Mouse (Mus musculus): ENCODE results near the gene Prrx2. TPM values are rescaled to one million over a fixed set of nuclear protein-coding genes. Genes with fewer than 3 reads are reported as not detected.
A peak's percentile ranks its signal among the peaks of the same experiment; 100 is the strongest.

The Prrx2 gene
- polyA plus RNA-seq, 1 experiment from 2014 or later = 9.8 TPM

DNA sequence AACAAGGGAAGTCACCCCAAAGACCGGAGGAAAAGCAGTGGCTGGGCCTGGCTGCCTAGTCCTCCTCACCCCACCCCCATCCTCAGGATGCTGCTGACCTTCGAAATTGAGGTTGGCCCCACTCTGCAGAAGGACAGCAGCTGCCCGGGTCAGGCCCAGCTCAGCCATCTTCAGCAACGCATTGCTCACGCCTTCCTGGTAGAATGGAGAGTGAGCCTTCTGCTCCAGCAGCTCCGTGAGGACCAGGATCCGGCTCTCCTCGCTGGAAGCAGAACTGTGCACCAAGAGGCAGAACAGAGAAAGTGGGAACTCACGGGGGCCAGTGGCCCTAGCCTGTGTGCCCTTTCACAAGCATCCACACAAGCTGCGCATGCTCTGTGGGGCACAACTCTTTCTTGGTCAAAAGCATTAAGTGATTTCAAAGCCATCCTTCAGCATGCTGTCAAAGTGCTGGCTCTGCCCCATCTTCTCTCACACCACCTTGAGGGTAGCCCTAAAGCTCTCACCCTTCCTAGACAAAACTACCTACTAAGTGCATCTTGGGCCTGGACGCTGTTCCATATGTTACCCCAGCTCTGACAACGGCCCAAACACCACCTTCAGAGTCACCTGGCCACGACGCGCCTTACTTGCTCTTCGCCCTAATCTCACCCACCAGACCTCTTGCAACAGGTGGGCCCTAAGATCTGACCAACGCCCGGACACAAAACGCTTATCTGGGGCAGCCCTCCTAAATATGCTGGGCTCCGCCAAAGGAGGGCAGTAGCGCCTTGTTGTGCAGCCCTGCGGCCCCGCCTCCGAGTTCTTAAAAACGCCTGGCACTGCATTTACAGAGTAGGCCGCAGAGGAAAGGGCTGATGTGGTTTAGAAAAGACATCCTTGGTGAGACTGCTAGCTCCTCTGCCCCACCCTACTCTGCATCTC, 7.7 kb upstream of the Prrx2 start:
- no peak for ATAC-seq (ENCODE audit: low FRiP score, low read depth)
- Histone ChIP-seq H3K27ac (no peak overlapping the region), H3K27me3 (replicated peaks) (no peaks in the 10 kb centered on the region), H3K4me1 (peaks cover 30% of the 10 kb centered on the region), H3K9me3 (no peaks in the 10 kb centered on the region), H3K9ac (peak overlapping the region; percentile 88), H3K4me2 (replicated peaks) (peak overlapping the region; percentile 96), H3K36me3 (peaks cover 43% of the 10 kb centered on the region), H3K4me3 (peak overlapping the region; percentile 95)
- WGBS = 33% methylated on average over 26 of the region's 26 CpGs

GRCm38 (mm10) chr2:30827749-30828475, 6.9 kb upstream of the Prrx2 start:
- peaks cover 35% of the 10 kb centered on the region for H3K36me3 ChIP-seq
- no peaks in the 10 kb centered on the region for H3K9me3 ChIP-seq
- under 1% methylated on average over 63 of the region's 63 CpGs for WGBS
- ATAC-seq (ENCODE audit: low FRiP score, low read depth) = peak; percentile 86
- H3K4me3 ChIP-seq = peak overlapping the region; percentile 95
- no peaks in the 10 kb centered on the region for H3K27me3 ChIP-seq (replicated peaks)
- H3K4me2 ChIP-seq (replicated peaks) = peak overlapping the region; percentile 96
- H3K9ac ChIP-seq = peak overlapping the region; percentile 88
- peaks cover 22% of the 10 kb centered on the region for H3K4me1 ChIP-seq
- no peak overlapping the region for H3K27ac ChIP-seq

DNA sequence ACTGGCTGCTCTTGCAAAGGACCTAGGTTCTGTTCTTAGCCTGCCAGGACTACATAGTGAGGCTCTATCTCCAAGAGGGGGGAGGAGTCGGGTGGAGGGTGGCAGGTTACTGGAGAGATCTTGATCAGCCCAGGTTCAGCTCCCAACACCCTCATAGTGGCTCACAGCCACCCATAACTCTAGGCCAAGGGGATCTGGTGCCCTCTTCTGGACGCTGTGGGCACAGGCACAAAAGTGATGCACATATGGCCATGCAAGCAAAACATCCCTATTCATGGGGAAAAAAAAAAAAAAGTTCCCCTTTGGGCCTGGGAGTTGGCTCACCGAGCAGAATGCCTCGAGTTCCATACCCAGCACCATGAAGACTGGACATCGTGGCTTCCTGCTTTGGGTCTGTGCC, 5.5 kb upstream of the Prrx2 start:
- Histone ChIP-seq H3K4me2 (replicated peaks) (no peak overlapping the region), H3K9ac (no peak overlapping the region), H3K36me3 (peaks cover 21% of the 10 kb centered on the region), H3K9me3 (no peaks in the 10 kb centered on the region), H3K27ac (no peak overlapping the region), H3K27me3 (replicated peaks) (no peaks in the 10 kb centered on the region), H3K4me3 (no peak overlapping the region), H3K4me1 (peaks cover 12% of the 10 kb centered on the region)
- ATAC-seq (ENCODE audit: low FRiP score, low read depth) = no peak
- 37% methylated on average over 5 of the region's 5 CpGs for WGBS

DNA sequence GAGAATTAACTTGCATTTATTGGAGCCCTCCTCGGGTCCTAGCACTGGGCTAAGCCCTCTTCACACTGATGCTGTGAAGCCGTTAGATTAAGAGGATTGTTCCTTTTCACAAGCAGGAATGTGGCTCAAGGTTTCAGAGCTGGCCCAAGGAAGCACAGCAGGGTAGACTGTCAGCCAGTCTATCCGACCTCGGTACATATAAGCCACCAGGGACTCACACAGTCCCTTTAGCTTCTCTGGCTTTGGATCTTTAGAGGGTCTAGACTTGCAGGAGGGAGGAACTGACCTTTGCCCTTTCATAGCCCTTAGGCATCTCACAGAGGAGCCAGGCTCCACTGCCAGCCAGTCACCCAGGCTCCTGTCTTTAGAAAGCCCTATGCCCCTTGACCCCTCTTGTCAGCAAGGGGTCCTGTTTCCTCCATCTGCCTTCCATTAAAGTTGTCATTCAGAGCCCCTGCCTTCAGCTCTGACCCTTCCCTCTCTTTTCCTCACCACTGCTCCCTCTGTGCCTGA, 4.4 kb upstream of the Prrx2 start, which contains the start of gene Asb6:
Gene Asb6 (minus strand): TSS at position 51 of the 513 bp plus-strand sequence.
- Histone ChIP-seq H3K36me3 (peaks cover 10% of the 10 kb centered on the region), H3K4me2 (replicated peaks) (no peak within 1 kb of the TSS), H3K4me1 (peaks cover 12% of the 10 kb centered on the region), H3K9me3 (no peaks in the 10 kb centered on the region), H3K27me3 (replicated peaks) (no peaks in the 10 kb centered on the region), H3K4me3 (no peak within 1 kb of the TSS), H3K9ac (no peak within 1 kb of the TSS), H3K27ac (no peak within 1 kb of the TSS)
- no peak for ATAC-seq (ENCODE audit: low FRiP score, low read depth)
- WGBS = 33% methylated on average over 4 of the region's 4 CpGs

DNA sequence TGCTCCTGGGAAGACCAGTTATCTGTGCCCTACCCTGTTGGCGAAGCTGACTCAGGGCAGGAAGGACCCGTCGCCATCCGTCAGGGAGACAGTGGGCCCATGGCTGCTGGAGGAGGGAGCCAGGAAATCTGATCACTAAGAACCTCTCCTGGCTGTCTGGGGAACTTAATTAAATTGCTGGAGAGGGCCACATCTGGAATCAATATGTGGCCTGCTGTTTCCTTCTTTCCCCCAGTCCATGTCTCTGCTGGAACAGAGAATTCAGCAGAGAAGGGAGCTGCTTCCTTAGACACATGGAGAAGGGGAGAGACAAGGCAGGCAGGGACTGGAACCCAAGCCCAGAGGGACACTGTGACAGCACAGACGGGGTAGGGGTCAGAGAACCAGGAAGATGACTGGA, 1.1 kb upstream of the Prrx2 start:
- Histone ChIP-seq H3K27ac (no peak overlapping the region), H3K36me3 (no peaks in the 10 kb centered on the region), H3K4me3 (no peak overlapping the region), H3K4me1 (peaks cover 5% of the 10 kb centered on the region), H3K9me3 (no peaks in the 10 kb centered on the region), H3K4me2 (replicated peaks) (no peak overlapping the region), H3K9ac (no peak overlapping the region), H3K27me3 (replicated peaks) (0 out of 2 replicates have a peak, but pooled peaks cover 9% of the 10 kb centered on the region)
- WGBS = 60% methylated on average over 5 of the region's 5 CpGs
- no peak for ATAC-seq (ENCODE audit: low FRiP score, low read depth)

GRCm38 (mm10) chr2:30836238-30836990, 1.6 kb downstream of the Prrx2 start:
- no peaks in the 10 kb centered on the region for H3K36me3 ChIP-seq
- ATAC-seq (ENCODE audit: low FRiP score, low read depth) = no peak
- peaks cover 9% of the 10 kb centered on the region; the same call in 1 of the 2 replicates for H3K27me3 ChIP-seq (replicated peaks)
- H3K9me3 ChIP-seq = no peaks in the 10 kb centered on the region
- no peak overlapping the region; the same call in 1 of the 2 replicates for H3K27ac ChIP-seq
- WGBS = 8% methylated on average over 21 of the region's 21 CpGs
- peaks cover 5% of the 10 kb centered on the region for H3K4me1 ChIP-seq
- no peak overlapping the region for H3K4me3 ChIP-seq
- no peak overlapping the region for H3K9ac ChIP-seq
- peak overlapping the region; percentile 33 for H3K4me2 ChIP-seq (replicated peaks)

DNA sequence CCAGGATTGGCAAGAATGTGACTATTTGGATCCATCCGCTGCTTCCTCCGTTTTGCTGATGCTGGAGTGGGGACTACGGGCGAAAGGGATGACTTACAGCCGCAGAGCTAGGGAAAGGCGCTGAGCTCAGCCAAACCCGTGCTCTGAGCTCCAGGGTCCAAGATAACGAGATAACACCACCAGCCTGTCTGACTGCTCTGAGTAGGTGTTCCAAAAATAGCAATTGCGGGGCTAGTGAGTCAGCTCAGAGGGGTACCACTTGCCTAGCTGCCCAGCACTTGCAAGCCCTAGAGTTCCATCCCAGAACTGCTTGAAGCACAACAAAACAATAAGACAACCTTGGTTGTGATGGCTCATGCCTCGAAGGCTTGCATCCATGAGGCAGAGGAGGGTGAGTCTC, 7.8 kb downstream of the Prrx2 start:
- Histone ChIP-seq H3K4me1 (peaks cover 7% of the 10 kb centered on the region), H3K27ac (no peak overlapping the region), H3K9me3 (no peaks in the 10 kb centered on the region), H3K27me3 (replicated peaks) (peaks cover 42% of the 10 kb centered on the region), H3K4me2 (replicated peaks) (no peak overlapping the region), H3K9ac (no peak overlapping the region), H3K36me3 (no peaks in the 10 kb centered on the region), H3K4me3 (no peak overlapping the region)
- ATAC-seq (ENCODE audit: low FRiP score, low read depth) = no peak
- WGBS = 66% methylated on average over 10 of the region's 10 CpGs

DNA sequence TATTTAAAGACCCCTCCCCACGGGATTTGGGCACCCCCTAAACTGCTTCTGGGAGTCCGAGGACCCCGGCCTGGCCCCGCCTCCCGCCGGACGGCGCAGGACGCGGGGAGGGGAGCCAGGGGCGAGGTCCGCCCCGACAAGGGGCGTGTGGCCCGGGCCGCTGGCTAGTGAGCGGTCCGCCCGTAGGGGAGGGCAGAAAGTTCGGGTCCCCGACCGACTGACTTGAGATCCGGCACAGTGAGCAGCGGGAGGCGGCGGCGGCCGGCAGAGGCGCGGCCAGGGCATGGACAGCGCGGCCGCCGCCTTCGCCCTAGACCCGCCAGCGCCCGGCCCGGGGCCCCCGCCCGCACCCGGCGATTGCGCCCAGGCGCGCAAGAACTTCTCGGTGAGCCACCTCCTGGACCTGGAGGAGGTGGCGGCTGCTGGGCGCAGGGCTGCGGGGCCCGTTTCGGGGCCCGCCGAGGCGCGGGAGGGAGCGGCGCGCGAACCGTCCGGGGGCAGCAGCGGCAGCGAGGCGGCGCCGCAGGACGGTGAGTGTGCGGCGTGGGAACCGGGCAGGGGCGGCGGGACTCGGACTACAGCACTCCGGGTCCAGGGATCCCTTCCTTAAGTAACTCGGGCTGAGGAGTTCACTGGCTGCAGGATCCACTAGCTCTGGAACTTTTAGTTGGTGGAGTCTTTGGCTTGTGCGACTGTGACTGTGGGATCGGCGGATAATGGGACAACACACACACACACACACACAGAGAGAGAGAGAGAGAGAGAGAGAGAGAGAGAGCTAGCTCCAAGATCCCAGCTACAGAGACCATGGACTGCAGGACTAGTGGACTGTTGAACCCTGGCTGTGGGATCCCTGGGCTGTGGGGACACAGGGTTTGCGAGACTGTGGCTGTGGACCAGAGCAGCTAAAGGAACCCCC, 10.6 kb downstream of the Prrx2 start:
- peaks cover 39% of the 10 kb centered on the region for H3K27me3 ChIP-seq (replicated peaks)
- no peaks in the 10 kb centered on the region for H3K9me3 ChIP-seq
- ATAC-seq (ENCODE audit: low FRiP score, low read depth) = no peak
- H3K4me3 ChIP-seq = peak overlapping the region; percentile 51
- peaks cover 11% of the 10 kb centered on the region for H3K4me1 ChIP-seq
- H3K27ac ChIP-seq = no peak overlapping the region
- H3K9ac ChIP-seq = peak overlapping the region; percentile 58
- H3K36me3 ChIP-seq = no peaks in the 10 kb centered on the region
- peak overlapping the region; percentile 89 for H3K4me2 ChIP-seq (replicated peaks)
- 2% methylated on average over 80 of the region's 80 CpGs for WGBS

- Histone ChIP-seq H3K9ac (no peak overlapping the region), H3K27me3 (replicated peaks) (peaks cover 39% of the 10 kb centered on the region), H3K9me3 (no peaks in the 10 kb centered on the region), H3K4me2 (replicated peaks) (peak overlapping the region; percentile 89), H3K27ac (no peak overlapping the region), H3K4me3 (peak overlapping the region; percentile 51), H3K4me1 (peaks cover 11% of the 10 kb centered on the region), H3K36me3 (no peaks in the 10 kb centered on the region)
- ATAC-seq (ENCODE audit: low FRiP score, low read depth) = no peak
- WGBS = 83% methylated on average over 8 of the region's 8 CpGs
These were observed 11.5 kb downstream of the Prrx2 start for GRCm38 (mm10) chr2:30846236-30846635.

GRCm38 (mm10) chr2:30846723-30847122, 12.0 kb downstream of the Prrx2 start:
- Histone ChIP-seq H3K27me3 (replicated peaks) (peaks cover 39% of the 10 kb centered on the region), H3K27ac (no peak overlapping the region), H3K4me3 (no peak overlapping the region), H3K9ac (no peak overlapping the region), H3K4me2 (replicated peaks) (peak overlapping the region; percentile 89), H3K4me1 (peaks cover 11% of the 10 kb centered on the region), H3K9me3 (no peaks in the 10 kb centered on the region), H3K36me3 (no peaks in the 10 kb centered on the region)
- no peak for ATAC-seq (ENCODE audit: low FRiP score, low read depth)
- WGBS = 22% methylated on average over 6 of the region's 6 CpGs

GRCm38 (mm10) chr2:30848184-30848583, 13.4 kb downstream of the Prrx2 start:
- no peak overlapping the region for H3K4me3 ChIP-seq
- no peak overlapping the region for H3K9ac ChIP-seq
- no peaks in the 10 kb centered on the region for H3K36me3 ChIP-seq
- ATAC-seq (ENCODE audit: low FRiP score, low read depth) = no peak
- peaks cover 16% of the 10 kb centered on the region for H3K4me1 ChIP-seq
- no peak overlapping the region for H3K4me2 ChIP-seq (replicated peaks)
- peaks cover 43% of the 10 kb centered on the region for H3K27me3 ChIP-seq (replicated peaks)
- H3K27ac ChIP-seq = no peak overlapping the region
- 55% methylated on average over 8 of the region's 8 CpGs for WGBS
- no peaks in the 10 kb centered on the region for H3K9me3 ChIP-seq

All from neural tube, embryonic 12.5 days (tissue).